Mouse (Mus musculus) MEL (cell line): ENCODE data around the gene Psmb9. TPM values are rescaled to one million over a fixed set of nuclear protein-coding genes. Genes with fewer than 3 reads are reported as not detected.

Experiments used
- DNase-seq: peaks from one replicate; pipeline ENCODE4 v3.0.0; 2011; ENCODE audit warnings: low read depth, low spot score
- H3K27ac ChIP-seq: 2 replicates; pipeline ENCODE4 v1.5.1; 2012; ENCODE audit warnings: low read depth, mild to moderate bottlenecking, control low read depth, low read length, moderate library complexity; ENCODE audit not compliant: control insufficient read depth
- H3K27me3 ChIP-seq, 2 experiments: fragments of 150-350 bp in 1 of 2; sonication (generic) in 1 of 2; 2 replicates each; pipeline ENCODE4 v1.6.1; 2012; ENCODE audit warnings: low read length in 2 of 2, mild to moderate bottlenecking in 2 of 2, improper control_type of control experiment in 1 of 2, moderate library complexity in 1 of 2; ENCODE audit not compliant: insufficient read depth in 2 of 2, control insufficient read depth in 1 of 2
- H3K36me3 ChIP-seq, 2 experiments: 2 replicates each; pipeline ENCODE4 v1.6.1; 2012 to 2014; ENCODE audit warnings: low read length in 2 of 2, improper control_type of control experiment in 1 of 2, inconsistent platforms in 1 of 2, mild to moderate bottlenecking in 1 of 2; ENCODE audit not compliant: insufficient read depth in 2 of 2, control insufficient read depth in 1 of 2
- H3K4me1 ChIP-seq, 2 experiments: fragments of 150-350 bp in 1 of 2; sonication (generic) in 1 of 2; 2 replicates each; pipeline ENCODE4 v1.6.1; 2012; ENCODE audit warnings: low read length in 2 of 2, improper control_type of control experiment in 1 of 2, mild to moderate bottlenecking in 1 of 2; ENCODE audit not compliant: insufficient read depth in 2 of 2, control insufficient read depth in 1 of 2
- H3K4me3 ChIP-seq, 2 experiments: fragments of 150-350 bp in 1 of 2; sonication (generic) in 1 of 2; 2 replicates each; pipeline ENCODE4 v1.5.1; 2012; ENCODE audit warnings: low read depth in 2 of 2, low read length in 2 of 2, mild to moderate bottlenecking in 2 of 2, moderate library complexity in 2 of 2, control low read depth in 1 of 2, improper control_type of control experiment in 1 of 2; ENCODE audit not compliant: control insufficient read depth in 1 of 2, insufficient read depth in 1 of 2
- H3K79me2 ChIP-seq: 2 replicates; pipeline ENCODE4 v1.6.1; 2012; ENCODE audit warnings: mild to moderate bottlenecking, low read length, moderate library complexity; ENCODE audit not compliant: control insufficient read depth, poor library complexity, insufficient read depth
- H3K9ac ChIP-seq: 2 replicates; pipeline ENCODE4 v1.6.1; 2012; ENCODE audit warnings: low read depth, mild to moderate bottlenecking, control low read depth, low read length, moderate library complexity; ENCODE audit not compliant: control insufficient read depth, poor library complexity, severe bottlenecking
- H3K9me3 ChIP-seq: fragments of 150-350 bp; sonication (generic); replicated peaks from 2 replicates; pipeline ENCODE4 v1.6.1; 2012; ENCODE audit warnings: mild to moderate bottlenecking, low read length, improper control_type of control experiment, moderate library complexity; ENCODE audit not compliant: insufficient read depth
- BHLHE40 ChIP-seq: IDR thresholded peaks from 2 replicates; pipeline ENCODE4 v1.6.1; 2012; ENCODE audit warnings: low read depth, mild to moderate bottlenecking, inconsistent platforms, low read length, improper control_type of control experiment, borderline replicate concordance
- CHD2 ChIP-seq: IDR thresholded peaks from 2 replicates; pipeline ENCODE4 v1.6.1; 2011; ENCODE audit warnings: low read length, improper control_type of control experiment
- CTCF ChIP-seq, 3 experiments: IDR thresholded peaks in 2 of 3; conservative IDR thresholded peaks in 1 of 3; 2 replicates each; pipeline ENCODE4 v1.5.1; 2011 to 2012; ENCODE audit warnings: low read length in 3 of 3, low read depth in 2 of 3, mild to moderate bottlenecking in 2 of 3, improper control_type of control experiment in 1 of 3, inconsistent platforms in 1 of 3, mixed read lengths in 1 of 3, moderate library complexity in 1 of 3; ENCODE audit not compliant: control insufficient read depth in 1 of 3, insufficient read depth in 1 of 3, poor library complexity in 1 of 3, severe bottlenecking in 1 of 3
- E2F4 ChIP-seq: IDR thresholded peaks from 2 replicates; pipeline ENCODE4 v1.6.1; 2011; ENCODE audit warnings: low read depth, low read length, improper control_type of control experiment, borderline replicate concordance
- ELF1 ChIP-seq: IDR thresholded peaks from 2 replicates; pipeline ENCODE4 v1.6.1; 2014; ENCODE audit warnings: low read depth, mild to moderate bottlenecking, inconsistent platforms, low read length, improper control_type of control experiment, moderate library complexity
- EP300 ChIP-seq, 2 experiments: IDR thresholded peaks; 2 replicates each; pipeline ENCODE4 v1.6.1; 2011; ENCODE audit warnings: improper control_type of control experiment in 2 of 2, low read length in 2 of 2, low read depth in 1 of 2, mild to moderate bottlenecking in 1 of 2
- ETS1 ChIP-seq: IDR thresholded peaks from 2 replicates; pipeline ENCODE4 v1.6.1; 2012; ENCODE audit warnings: low read depth, mild to moderate bottlenecking, inconsistent platforms, low read length, improper control_type of control experiment, moderate library complexity
- GABPA ChIP-seq: IDR thresholded peaks from 2 replicates; pipeline ENCODE4 v1.6.1; 2012; ENCODE audit warnings: low read depth, mild to moderate bottlenecking, inconsistent platforms, low read length, improper control_type of control experiment, moderate library complexity
- GATA1 ChIP-seq: IDR thresholded peaks from 2 replicates; pipeline ENCODE4 v1.6.1; 2011; ENCODE audit warnings: low read depth, low read length, improper control_type of control experiment
- HCFC1 ChIP-seq: IDR thresholded peaks from 2 replicates; pipeline ENCODE4 v1.6.1; 2012; ENCODE audit warnings: low read depth, mild to moderate bottlenecking, inconsistent platforms, low read length, improper control_type of control experiment, moderate library complexity
- JUND ChIP-seq: IDR thresholded peaks from 2 replicates; pipeline ENCODE4 v1.6.1; 2011; ENCODE audit warnings: low read depth, mild to moderate bottlenecking, improper control_type of control experiment, low read length
- KAT2A ChIP-seq: conservative IDR thresholded peaks from 2 replicates; pipeline ENCODE4 v1.6.1; 2012; ENCODE audit warnings: low read depth, low read length, improper control_type of control experiment, inconsistent platforms
- MAFK ChIP-seq: IDR thresholded peaks from 2 replicates; pipeline ENCODE4 v1.6.1; 2011; ENCODE audit warnings: low read depth, mild to moderate bottlenecking, low read length, improper control_type of control experiment, borderline replicate concordance
- MAX ChIP-seq: IDR thresholded peaks from 2 replicates; pipeline ENCODE4 v1.6.1; 2011; ENCODE audit warnings: low read length, improper control_type of control experiment
- MAZ ChIP-seq: IDR thresholded peaks from 2 replicates; pipeline ENCODE4 v1.6.1; 2012; ENCODE audit warnings: low read depth, mild to moderate bottlenecking, inconsistent platforms, low read length, improper control_type of control experiment
- MEF2A ChIP-seq: IDR thresholded peaks from 2 replicates; pipeline ENCODE4 v1.6.1; 2014; ENCODE audit warnings: low read depth, mild to moderate bottlenecking, inconsistent platforms, low read length, improper control_type of control experiment; ENCODE audit not compliant: poor library complexity, insufficient replicate concordance, severe bottlenecking; ENCODE audit errors: extremely low read depth
- MXI1 ChIP-seq: IDR thresholded peaks from 2 replicates; pipeline ENCODE4 v1.6.1; 2011; ENCODE audit warnings: mild to moderate bottlenecking, low read depth, low read length, improper control_type of control experiment
- MYC ChIP-seq: IDR thresholded peaks from 2 replicates; pipeline ENCODE4 v1.6.1; 2011; ENCODE audit warnings: low read depth, mild to moderate bottlenecking, low read length, improper control_type of control experiment, moderate library complexity
- NELFE ChIP-seq: IDR thresholded peaks from 2 replicates; pipeline ENCODE4 v1.6.1; 2011; ENCODE audit warnings: low read depth, low read length, improper control_type of control experiment
- NRF1 ChIP-seq: IDR thresholded peaks from 2 replicates; pipeline ENCODE4 v1.6.1; 2014; ENCODE audit warnings: low read depth, mild to moderate bottlenecking, inconsistent platforms, low read length, improper control_type of control experiment, moderate library complexity; ENCODE audit not compliant: poor library complexity, insufficient read depth, severe bottlenecking
- POLR2AphosphoS2 ChIP-seq: IDR thresholded peaks from 2 replicates; pipeline ENCODE4 v1.6.1; 2011; ENCODE audit warnings: low read length, improper control_type of control experiment
- POLR2AphosphoS5 ChIP-seq: IDR thresholded peaks from 2 replicates; pipeline ENCODE4 v1.6.1; 2012; ENCODE audit warnings: low read depth, borderline replicate concordance, mild to moderate bottlenecking, inconsistent platforms, low read length, moderate library complexity, mixed read lengths
- RCOR1 ChIP-seq: IDR thresholded peaks from 2 replicates; pipeline ENCODE4 v1.6.1; 2012; ENCODE audit warnings: low read depth, mild to moderate bottlenecking, inconsistent platforms, low read length, improper control_type of control experiment
- SIN3A ChIP-seq: IDR thresholded peaks from 2 replicates; pipeline ENCODE4 v1.6.1; 2012; ENCODE audit warnings: low read length, improper control_type of control experiment, inconsistent platforms
- SMC3 ChIP-seq: IDR thresholded peaks from 2 replicates; pipeline ENCODE4 v1.6.1; 2011; ENCODE audit warnings: low read depth, low read length, improper control_type of control experiment
- TAL1 ChIP-seq: IDR thresholded peaks from 2 replicates; pipeline ENCODE4 v1.6.1; 2012; ENCODE audit warnings: mild to moderate bottlenecking, inconsistent platforms, low read length, moderate library complexity, mixed read lengths
- TBP ChIP-seq: IDR thresholded peaks from 2 replicates; pipeline ENCODE4 v1.8.0; 2011; ENCODE audit warnings: low read depth, low read length, improper control_type of control experiment
- TCF12 ChIP-seq: IDR thresholded peaks from 2 replicates; pipeline ENCODE4 v1.6.1; 2014; ENCODE audit warnings: low read depth, mild to moderate bottlenecking, inconsistent platforms, low read length, improper control_type of control experiment, moderate library complexity
- UBTF ChIP-seq: IDR thresholded peaks from 2 replicates; pipeline ENCODE4 v1.6.1; 2012; ENCODE audit warnings: low read depth, mild to moderate bottlenecking, inconsistent platforms, low read length, improper control_type of control experiment, moderate library complexity, borderline replicate concordance; ENCODE audit not compliant: insufficient read depth
- USF1 ChIP-seq: IDR thresholded peaks from 2 replicates; pipeline ENCODE4 v1.6.1; 2014; ENCODE audit warnings: low read depth, mild to moderate bottlenecking, inconsistent platforms, low read length, improper control_type of control experiment, moderate library complexity
- USF2 ChIP-seq, 2 experiments: IDR thresholded peaks; 2 replicates each; pipeline ENCODE4 v1.6.1; 2011 to 2012; ENCODE audit warnings: improper control_type of control experiment in 2 of 2, low read length in 2 of 2, borderline replicate concordance in 1 of 2, inconsistent platforms in 1 of 2, low read depth in 1 of 2, mild to moderate bottlenecking in 1 of 2; ENCODE audit not compliant: insufficient read depth in 1 of 2
- ZC3H11A ChIP-seq: IDR thresholded peaks from 2 replicates; pipeline ENCODE4 v1.6.1; 2012; ENCODE audit warnings: low read depth, mild to moderate bottlenecking, inconsistent platforms, low read length, improper control_type of control experiment
- ZKSCAN1 ChIP-seq: IDR thresholded peaks from 2 replicates; pipeline ENCODE4 v1.6.1; 2012; ENCODE audit warnings: low read depth, mild to moderate bottlenecking, inconsistent platforms, low read length, improper control_type of control experiment, moderate library complexity
- ZMIZ1 ChIP-seq: IDR thresholded peaks from 2 replicates; pipeline ENCODE4 v1.6.1; 2012; ENCODE audit warnings: low read depth, mild to moderate bottlenecking, inconsistent platforms, low read length, improper control_type of control experiment, moderate library complexity
- ZNF384 ChIP-seq: IDR thresholded peaks from 2 replicates; pipeline ENCODE4 v1.6.1; 2012; ENCODE audit warnings: low read depth, mild to moderate bottlenecking, inconsistent platforms, low read length, improper control_type of control experiment
- polyA plus RNA-seq, 2 experiments: library from polyadenylated mRNA; stranded (reverse) in 1 of 2; unstranded in 1 of 2; fragments of >175 nt in 1 of 2; fragments of >200 nt in 1 of 2; gene quantifications; 2 replicates each; pipeline versions ENCODE4 v1.2.1 to v1.2.4; 2012; ENCODE audit warnings: low replicate concordance in 2 of 2, low read depth in 1 of 2; ENCODE audit not compliant: insufficient read length in 2 of 2, insufficient read depth in 1 of 2, missing spikeins in 1 of 2
- total RNA-seq: library from RNA; depleted of rRNA; stranded (reverse); fragments of 300-350 nt; gene quantifications from 2 replicates; pipeline ENCODE4 v1.2.3, GENCODE M21; 2012; rRNA removed

Gene Psmb9
- total RNA-seq (23.3 and 24.9 TPM in 2 replicates), polyA plus RNA-seq (10 to 100 TPM in 1 of 2 experiments, not detected in 1; 14.7 TPM)

DNA sequence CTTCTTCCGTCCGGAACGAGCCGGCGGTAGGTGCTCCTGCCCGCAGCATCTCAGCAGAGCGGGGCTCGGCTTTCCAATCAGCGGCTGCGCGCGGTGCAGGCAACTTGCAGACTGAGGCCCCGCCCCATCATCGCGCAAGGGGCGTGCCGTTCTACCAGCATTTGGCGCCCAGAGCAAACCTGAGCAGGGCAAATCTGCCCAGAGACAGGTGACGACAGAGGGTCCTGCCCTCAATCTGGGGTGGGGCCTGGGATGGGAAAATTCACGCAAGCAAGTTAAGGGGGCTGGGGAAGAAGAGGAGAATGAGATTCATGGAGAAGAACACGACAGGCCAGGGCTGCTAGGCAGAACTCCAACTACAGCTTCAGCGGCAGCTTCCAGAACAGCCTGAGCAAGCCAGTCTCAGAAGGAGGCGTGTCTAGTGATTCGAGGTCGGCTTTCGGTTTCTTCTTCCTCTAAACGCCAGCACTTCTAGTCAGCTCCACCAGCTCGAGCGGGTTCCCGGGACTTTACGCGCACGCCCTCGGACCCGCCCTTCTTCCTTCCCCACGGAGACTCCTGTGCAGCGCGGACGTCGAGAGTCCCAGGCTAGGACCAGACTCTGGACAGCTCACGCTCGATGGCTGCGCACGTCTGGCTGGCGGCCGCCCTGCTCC lies at the start of gene Psmb9, which contains the start of gene Tap1:
TSS of gene Psmb9 (minus strand) at position 504 of the 656 bp plus-strand sequence.
TSS of gene Tap1 (plus strand) at position 293 of the 656 bp plus-strand sequence.
- Histone ChIP-seq H3K4me3 (peak within 1 kb of the TSS; percentile 79 to 83), H3K9ac (peak within 1 kb of the TSS; percentile 92), H3K79me2 (peaks cover 10% of the 10 kb centered on the region), H3K9me3 (no peaks in the 10 kb centered on the region), H3K4me1 (peaks cover 16 to 30% of the 10 kb centered on the region in 2 experiments), H3K36me3 (peaks cover 0 to 8% of the 10 kb centered on the region in 2 experiments; a peak in 3 of 4 replicates), H3K27me3 (no peaks in the 10 kb centered on the region), H3K27ac (peak within 1 kb of the TSS; percentile 87)
- DNase-seq: peak; percentile 98
- TF ChIP-seq POLR2AphosphoS5 (no peak), USF1 (no peak), GABPA (no peak), SMC3 (no peak), TCF12 (peak; percentile 4; the same call in 1 of the 2 replicates), NELFE (peak; percentile 41), GATA1 (no peak), ZMIZ1 (no peak), TBP (peak; percentile 26; the same call in 1 of the 2 replicates), MAX (peak; percentile 63; the same call in 1 of the 2 replicates), ELF1 (no peak), MEF2A (no peak), ZKSCAN1 (no peak), E2F4 (peak; percentile 76; the same call in 1 of the 2 replicates), NRF1 (peak; percentile 73), BHLHE40 (no peak), ZC3H11A (no peak), CHD2 (peak; percentile 87), MXI1 (peak; percentile 52), POLR2AphosphoS2 (no peak), TAL1 (no peak), MAZ (peak; percentile 66; the same call in 1 of the 2 replicates), CTCF (IDR thresholded peaks at IDR 0.05 in 2 of 3, conservative IDR thresholded peaks at IDR 0.05 in 1 of 3; ENCODE audit: control insufficient read depth in 1 of 3, insufficient read depth in 1 of 3, low read depth in 2 of 3, low read length in 3 of 3, poor library complexity in 1 of 3, severe bottlenecking in 1 of 3) (no peak), JUND (no peak), EP300 (IDR thresholded peaks at IDR 0.05; ENCODE audit: low read depth in 1 of 2, low read length in 2 of 2) (no peak), USF2 (IDR thresholded peaks at IDR 0.05; ENCODE audit: borderline replicate concordance in 1 of 2, insufficient read depth in 1 of 2, low read depth in 1 of 2, low read length in 2 of 2) (no peak), RCOR1 (no peak), MYC (no peak), ETS1 (peak; percentile 58), KAT2A (no peak), MAFK (no peak), HCFC1 (peak; percentile 63), ZNF384 (no peak), SIN3A (peak; percentile 64), UBTF (no peak)
